Mouse (Mus musculus) heart, adult 9 months (tissue): ENCODE results near the gene Cdc73.
"Not testable (repeated sequence)": the region's sequence is repeated elsewhere in the genome, so short reads cannot be mapped to it uniquely, and the experiment has no call there.

Source experiments
- DNase-seq, 2 experiments: peaks; one replicate each; pipeline ENCODE4 v3.0.0; 2022; ENCODE audit warnings: low spot score in 2 of 2

Cdc73 gene

DNA sequence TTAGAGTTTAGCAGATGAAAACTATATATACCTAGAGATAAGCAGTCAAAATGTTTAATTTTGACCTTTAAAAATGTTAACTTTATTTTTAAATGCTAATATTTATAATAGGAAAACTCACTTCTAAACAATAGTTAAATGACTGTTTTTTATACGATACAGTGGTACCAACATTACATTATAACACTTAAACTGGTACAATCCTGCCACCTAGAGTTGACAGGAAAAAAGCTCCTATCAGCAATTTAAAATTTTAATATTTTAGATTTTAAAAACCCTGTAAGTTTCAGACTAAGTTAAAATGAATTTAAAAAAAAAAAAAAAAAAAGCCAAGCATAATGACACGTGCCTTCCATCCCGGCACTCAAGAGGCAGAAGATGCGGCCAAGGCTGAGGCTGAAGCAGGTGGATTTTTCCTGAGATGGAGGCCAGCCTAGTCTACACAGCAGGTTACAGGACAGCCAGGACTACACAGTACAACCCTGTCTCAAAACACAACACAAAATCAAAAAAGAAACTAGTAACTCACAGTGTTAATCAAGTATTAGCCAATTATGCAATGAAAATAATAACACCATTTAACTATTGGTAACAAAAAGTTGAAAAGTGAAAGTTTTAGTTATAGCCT, 26.8 kb downstream of the Cdc73 start:
- no peak for DNase-seq

DNA sequence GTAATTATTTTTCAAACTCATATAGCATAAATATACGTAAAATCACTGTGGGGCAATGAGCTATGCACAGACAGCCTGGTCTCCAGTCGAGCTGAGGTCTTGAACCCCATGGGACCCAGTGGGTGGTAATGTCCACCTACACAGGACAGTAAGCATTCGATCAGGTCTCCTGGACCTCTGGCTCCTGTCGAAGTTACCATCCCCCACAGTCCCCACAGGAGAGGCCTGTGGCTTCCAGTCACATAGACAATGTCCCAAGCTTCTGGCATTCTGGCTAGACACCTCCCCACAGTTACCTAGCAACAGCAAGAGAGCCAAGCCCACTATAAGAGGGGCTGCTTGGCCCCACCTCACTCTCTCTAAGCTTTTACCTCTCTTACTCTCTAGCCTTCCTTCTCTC, 37.9 kb downstream of the Cdc73 start:
- DNase-seq: not testable (repeated sequence)

DNA sequence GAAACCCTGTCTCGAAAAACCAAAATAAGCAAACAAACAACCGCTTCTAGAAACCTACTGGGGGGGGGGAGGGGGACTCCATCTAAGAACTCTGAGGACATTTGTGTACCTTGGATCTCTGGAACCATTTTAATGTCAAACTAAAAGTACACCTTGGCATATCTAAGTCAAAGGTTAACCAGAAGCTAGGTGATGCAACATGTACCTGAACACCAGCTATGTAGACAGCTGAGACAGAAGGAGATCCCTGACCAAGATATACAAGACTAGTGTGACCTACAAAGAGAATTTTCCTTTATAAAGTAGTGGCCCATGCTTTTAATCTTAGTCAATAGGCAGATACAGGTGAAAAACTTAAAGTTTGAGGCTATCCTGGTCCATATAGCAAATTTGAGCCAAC, 39.5 kb downstream of the Cdc73 start:
- DNase-seq: no peak

DNA sequence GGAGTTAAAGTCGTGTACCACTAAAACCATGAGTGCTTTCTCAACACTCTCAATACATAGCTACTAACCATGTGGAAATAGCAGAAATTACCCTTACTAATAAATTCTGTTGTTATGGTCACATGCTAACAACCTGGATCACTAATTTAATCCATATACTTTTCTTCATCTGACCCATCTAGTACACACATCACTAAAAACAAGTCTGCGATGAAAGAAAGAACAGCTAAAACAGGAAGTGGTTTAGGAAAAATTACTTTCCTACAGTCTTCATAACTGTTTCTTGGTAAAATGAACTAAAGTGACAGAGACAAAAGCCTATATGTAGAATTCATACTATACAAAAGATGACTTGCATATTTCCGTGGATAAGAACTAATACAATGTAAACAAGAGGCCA, 49.0 kb downstream of the Cdc73 start:
- DNase-seq: no peak

DNA sequence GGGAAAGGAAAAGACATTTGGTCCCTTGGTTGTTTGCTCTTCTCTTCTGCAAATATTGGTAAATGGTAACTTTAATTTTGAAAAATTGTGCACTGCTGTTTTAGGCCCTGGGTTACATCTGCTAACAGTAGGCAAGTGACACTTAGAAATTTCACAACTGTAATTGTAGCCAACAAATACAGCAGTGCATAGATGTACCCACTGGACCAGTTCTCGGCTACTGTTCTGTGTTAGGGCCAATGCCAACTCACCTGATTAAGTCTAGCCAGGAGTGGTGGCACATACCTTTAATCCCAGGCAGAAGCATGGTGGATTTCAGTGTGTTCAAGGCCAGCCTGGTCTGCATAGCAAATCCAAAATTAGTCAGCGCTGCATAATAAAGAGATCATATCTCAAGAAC, 52.4 kb downstream of the Cdc73 start:
- no peak for DNase-seq

DNA sequence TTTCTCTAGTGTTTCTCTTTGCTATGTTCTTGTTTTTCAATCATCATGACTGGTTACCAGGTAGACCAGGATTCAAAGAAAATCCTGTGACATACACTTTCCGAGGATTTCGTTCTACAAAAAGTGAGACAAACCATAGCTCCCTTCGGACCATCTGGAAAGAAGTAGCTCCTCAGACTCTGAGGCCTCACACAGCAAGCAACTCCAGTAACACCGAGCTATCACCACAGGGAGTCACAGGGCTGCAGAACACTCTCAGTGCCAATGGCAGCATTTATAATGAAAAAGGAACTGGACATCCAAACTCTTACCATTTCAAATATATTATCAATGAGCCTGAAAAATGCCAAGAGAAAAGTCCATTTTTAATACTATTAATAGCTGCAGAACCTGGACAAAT, 56.5 kb downstream of the Cdc73 start:
- DNase-seq: no peak

DNA sequence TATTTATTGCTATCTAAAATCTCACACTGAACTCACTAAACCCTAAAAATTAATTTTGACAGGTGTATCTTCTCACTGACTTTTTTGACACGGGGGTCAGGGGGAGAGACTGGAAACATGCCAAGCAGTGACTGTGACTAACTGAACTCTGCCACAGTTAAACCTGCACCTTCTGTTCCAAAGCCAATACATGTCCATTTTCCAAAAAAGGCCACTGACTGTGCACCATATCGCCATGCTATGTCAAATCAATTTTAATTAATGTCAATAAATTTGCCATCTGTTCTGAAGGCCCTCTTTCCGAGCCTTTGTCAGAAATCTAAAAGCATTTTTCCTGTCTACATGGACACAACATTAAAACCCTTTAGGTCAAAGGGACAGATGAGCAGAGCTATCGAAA, 57.3 kb downstream of the Cdc73 start:
- no peak for DNase-seq

DNA sequence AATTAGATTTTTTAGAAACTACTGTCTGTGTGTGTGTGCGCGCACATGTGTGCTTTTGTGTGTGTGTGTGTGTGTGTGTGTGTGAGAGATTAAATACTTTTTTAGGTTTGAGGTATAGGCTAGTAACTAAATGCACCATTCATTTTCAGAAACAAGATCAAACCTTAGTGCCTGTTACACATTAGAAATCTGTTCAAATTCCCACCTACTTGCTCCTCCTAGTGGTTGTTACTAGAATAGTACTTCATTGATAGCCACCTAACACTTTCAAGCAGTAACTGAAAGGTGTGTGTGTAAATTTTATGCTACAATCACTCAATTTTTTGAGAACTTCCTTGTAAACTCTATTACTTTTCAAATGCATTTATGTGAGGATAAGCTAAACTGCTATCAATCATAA, 58.5 kb downstream of the Cdc73 start:
- DNase-seq: no peak

DNA sequence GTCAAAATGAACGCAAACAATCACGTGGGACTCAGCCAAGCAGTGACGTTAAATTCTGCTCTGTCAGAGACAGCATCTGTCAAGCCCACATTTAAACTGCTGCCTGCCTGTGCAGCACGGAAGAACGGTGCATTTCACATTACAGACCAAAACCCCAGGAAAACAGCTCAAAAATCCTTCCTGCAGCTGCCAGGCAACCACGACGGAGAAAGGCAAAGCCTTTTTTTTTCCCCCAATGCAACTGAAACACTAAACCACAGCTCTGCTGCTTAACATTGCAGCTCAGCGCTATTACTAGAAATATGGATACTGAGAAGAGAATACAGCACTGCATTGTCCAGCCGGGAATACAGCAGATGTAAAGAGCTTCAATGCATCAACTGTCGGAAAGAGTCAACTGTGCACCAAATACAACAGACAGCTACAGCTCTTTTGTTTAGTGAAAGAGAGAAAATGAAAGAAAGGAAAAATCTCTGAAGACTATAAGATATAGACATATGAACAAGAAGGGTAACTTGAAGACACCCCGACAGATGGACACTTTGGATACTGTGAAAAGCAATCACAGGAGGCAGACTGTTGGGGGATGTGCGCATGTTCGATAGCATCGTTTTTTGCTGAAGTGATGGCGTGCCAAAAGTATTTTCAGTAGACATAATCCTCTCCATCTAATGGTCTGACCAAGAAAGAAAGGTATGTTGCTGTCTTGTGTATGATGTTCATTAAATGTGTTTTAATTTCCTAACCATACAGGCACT, 61.9 kb downstream of the Cdc73 start, which contains the start of gene B3galt2:
Gene B3galt2, plus strand, starts transcription at position 15 of the 758 bp plus-strand sequence.
- DNase-seq: peak in 1 of 2 experiments; percentile 19

DNA sequence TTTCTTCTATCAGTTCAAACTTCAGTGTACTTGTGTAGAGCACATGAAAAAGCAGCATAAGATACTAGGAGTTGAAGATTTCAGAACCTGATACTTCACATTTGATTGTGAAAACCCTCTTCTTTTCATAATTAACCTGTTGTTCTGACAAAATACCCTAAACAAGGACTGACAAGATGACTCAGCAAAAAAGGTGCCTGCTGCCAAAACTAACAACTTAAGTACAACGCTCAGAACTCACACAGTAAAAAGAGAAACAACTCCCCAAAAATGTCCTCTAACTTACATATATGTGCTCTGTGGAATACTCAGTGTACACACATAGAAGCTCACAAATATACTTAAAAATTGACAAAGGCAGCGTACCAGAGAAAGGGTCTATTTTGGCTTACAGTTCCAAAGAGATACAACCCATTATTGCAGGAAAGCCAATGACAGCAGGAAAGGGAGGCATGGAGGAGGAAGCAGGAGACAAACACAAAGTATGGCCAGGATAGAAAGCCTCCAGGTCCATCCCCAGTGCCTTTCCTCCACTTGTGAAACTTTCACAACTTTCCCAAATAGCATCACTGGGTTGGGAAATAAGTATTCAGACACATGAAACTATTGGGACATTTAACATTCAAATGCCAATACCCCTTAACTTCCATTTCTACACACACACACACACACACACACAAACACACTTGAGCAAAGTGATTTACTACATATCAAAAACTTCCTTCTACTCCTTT, 69.7 kb downstream of the Cdc73 start:
- no peak for DNase-seq

DNA sequence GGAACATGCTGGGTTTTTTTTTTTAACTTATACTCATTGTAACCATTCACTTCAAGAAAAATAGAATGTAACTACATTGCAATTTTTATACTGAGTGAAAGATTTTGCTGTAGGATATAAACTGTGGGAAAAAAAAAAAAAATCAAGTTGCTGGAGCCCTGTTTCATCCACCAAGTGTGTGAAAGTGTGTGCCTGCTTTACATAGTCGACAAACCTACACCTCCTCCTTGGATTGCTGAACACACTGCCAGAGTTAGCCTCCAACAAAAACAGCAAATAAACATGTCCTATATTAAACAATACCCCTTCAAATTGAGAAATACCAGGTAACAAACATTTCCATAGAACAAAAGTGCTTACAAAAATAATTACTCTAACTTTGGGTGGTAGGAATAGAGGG, 70.3 kb downstream of the Cdc73 start:
- DNase-seq: no peak

DNA sequence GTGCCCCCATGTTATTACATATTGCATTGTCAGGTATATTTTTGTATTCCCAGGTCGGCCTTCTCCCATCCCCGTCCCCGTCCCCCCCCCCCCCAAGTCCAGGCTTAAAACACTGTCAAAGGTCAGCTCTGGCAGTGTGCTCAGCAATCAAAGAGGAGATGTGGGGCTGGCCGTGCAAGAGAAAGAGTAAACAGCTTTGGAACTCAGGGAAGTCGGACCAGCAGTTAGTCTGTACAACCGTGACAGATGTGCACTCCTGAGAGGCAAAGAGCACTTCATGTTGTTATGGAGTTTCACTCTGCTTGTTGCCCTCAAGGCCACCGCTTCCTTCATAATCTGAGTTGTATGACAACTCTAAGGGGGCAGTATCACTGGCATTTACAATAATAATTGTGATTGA, 71.4 kb downstream of the Cdc73 start:
- DNase-seq: no peak

DNA sequence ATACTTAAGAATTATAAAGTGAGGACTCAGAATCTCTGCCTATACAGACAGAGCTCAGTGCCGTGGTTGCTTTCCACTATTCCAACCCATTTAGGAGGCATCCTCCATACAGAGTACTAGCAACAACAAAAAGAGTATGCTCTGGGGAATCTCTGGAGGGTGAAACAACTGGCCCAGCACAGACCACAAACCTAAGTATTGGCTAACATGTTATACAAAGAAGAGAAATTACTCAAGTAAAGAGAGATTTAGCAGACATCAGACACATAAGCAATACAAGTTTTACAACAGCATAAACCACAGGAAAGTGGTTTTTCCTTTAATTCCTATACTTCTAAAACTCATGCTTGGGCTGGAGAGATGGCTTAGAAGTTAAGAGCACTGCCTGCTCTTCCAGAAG, 80.1 kb downstream of the Cdc73 start:
- no peak for DNase-seq

DNA sequence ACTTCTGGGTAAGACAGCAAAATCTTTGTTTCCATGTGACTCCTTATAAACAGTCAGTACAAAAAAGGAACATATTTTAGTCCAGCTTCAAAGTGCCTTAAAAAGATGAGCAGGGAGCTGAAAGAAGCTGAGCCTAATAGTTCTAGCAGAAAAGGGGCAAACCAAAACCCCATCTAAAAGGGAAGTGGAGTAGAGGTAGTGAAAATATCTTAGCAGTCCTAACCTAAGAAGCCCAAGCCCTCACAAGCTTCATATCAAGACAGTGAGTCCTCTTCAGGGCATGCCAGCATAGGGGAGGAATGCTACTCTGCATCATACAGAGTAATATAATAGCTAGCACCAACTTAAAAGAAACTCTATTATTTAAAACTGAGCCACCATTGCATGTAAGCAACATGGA, 80.8 kb downstream of the Cdc73 start:
- DNase-seq: no peak

DNA sequence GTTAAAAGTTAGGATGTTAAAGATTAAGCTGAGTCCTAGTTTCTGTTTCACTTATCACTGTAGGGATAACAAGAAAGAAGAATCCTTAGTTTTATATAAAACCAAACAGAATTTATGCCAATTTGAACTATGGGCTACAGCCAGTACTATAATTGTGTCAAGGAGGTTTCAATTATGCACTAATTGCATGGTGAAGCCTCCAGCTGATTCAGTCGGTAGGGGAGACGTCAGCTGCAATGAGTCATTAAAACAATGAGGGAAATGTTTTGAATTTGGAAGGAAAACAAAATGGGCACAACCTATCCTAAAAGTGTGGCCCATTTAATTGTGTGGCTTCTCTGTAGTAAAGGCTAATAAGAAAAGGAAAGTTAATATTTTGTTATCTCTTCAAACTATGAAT, 82.9 kb downstream of the Cdc73 start:
- no peak for DNase-seq

DNA sequence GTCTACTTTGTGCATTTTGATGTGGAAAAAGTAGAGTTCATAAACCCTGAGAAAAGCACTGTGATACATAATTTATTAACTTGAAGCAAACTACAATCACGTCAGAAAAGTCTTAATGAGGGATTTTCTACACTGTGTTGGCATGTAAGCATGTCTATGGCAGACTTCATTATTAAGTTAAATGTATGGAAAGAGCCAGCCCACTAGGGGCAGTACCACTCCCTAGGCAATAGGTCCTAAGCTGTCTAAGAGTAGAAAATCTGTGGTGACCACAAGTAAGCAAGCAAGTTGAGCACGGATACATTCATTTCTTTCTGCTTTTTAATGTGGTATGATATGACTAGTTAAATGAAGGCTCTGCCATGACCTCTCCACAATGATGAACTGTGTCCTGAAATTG, 89.8 kb downstream of the Cdc73 start:
- DNase-seq: no peak

DNA sequence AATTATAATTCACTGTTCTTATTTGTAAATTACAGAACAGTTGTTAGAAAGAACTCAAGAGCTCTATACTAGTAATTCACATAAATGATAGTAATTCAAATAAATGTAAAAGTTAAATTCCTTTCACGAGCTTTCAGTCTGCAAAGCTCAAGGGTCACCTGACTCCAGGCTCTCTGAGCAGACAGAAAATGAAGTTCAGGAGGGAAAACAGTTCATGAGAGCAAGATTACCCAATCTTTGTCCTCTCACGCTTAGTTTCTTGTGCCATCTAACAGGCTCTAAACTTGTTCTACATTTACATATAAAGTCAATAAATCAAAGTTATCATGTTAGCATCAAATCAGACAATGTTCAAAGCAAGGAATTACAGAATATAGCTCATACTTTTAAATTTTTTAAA, 93.8 kb downstream of the Cdc73 start:
- no peak for DNase-seq

DNA sequence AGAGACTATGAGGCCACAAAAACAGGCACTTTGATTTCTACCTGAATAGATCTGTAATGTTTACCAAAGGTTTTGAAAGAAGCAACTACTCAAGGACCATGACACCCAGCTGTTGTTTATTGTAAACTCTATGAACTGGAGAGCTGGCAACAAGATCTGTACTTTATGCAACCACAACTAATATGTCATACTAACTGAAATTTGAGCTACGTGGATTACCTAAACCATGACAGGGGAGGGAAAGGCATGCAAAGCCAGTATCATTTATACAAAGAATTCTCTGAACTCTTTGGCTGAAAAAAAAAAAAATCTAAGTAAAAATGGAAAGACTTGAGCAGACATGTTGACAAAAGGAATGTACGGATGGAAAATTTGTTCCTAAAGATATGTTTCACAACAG, 105.8 kb downstream of the Cdc73 start:
- DNase-seq: no peak

DNA sequence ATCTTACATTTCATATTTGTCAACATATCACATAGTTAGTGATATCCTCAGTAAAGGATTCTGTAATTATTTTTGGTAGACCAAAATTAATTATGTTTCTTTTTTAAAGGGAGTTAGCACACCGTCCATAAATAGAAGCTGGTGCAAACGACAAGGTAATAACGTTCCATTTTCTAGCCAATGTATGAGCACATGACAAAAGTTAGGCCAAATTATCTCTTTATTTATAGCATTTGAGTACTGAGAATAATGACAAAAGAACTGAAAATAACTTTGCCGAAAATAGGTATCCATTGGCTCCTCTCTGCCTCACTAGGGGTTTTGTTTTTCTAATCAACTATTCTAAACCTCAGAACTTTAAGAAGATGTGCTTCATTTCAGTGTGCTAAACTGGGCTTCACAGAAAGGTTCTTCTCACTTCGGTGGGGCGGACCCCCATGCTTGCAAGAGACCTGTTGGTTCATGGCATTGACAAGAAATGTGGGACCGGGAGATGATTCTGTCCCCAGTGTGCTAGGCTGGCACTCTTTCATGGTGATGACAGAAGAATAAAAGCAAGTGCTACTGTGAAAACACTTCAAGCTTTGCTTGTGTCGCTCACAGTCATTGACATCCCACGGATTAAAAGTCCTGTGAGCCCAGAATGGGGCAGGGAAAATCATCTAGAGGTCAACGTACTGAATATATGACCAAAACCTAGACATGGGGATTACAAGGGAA, 125.7 kb downstream of the Cdc73 start:
- DNase-seq: peak; percentile 57 to 73

DNA sequence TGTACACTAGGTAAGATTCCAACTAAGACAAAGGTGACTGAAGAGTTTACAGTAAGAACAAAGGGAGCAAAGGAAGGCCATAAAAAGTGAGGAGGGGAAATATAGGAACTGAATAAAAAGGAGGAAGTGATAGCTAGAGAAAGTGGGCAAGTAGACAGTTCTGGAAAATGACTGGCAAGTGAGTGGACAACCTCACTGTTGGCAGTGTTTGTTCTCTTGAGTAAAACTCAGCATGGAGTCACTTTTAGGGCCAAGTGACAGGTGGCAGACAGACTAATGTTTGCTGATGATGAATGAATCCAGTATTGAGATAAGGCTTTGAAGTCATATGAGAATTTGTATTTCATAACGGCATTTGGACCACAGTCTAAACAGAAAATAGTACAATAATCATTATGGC, 144.5 kb downstream of the Cdc73 start:
- DNase-seq: no peak

DNA sequence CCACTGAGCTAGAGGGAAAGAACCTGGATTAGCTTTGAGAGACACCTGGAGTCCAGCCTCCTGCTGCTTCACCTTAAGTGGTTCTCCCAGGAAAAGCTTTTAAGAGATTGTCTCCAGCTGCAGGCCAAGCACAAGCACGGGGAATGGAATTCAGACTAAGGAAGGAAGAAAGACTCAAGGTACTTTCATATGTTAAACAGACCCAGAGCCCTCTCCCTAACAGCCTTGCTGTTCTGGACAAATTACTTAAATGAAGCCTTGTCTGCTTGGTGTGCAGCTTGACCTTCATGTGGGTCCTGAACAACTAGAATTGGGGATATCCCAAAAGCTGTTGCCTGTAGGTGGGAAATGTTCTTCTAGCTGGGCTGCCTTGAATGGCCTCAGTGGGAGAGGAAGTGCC, 147.2 kb downstream of the Cdc73 start:
- no peak for DNase-seq

DNA sequence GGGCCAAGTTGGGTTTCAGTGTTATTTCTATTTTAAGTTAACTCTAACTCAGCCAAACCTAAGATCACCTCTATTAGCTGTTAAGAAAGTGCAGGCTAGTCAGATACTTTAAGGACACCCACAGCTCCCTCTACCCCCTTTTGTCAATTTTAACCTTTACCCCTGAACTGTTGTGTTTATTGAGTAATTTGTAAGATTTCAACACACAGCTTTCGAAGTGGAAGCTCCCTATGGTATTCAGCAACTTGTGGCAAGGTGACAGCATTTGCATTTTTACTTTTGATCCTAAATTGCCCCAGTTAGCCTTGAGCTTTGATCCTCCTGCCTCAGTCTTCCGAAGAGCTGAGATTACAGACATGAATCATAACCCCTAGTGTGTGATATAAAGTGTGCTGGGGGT, 148.1 kb downstream of the Cdc73 start:
- DNase-seq: no peak
